ENCODE assay signal across 16 mouse cellular contexts in the genomic region with DNA sequence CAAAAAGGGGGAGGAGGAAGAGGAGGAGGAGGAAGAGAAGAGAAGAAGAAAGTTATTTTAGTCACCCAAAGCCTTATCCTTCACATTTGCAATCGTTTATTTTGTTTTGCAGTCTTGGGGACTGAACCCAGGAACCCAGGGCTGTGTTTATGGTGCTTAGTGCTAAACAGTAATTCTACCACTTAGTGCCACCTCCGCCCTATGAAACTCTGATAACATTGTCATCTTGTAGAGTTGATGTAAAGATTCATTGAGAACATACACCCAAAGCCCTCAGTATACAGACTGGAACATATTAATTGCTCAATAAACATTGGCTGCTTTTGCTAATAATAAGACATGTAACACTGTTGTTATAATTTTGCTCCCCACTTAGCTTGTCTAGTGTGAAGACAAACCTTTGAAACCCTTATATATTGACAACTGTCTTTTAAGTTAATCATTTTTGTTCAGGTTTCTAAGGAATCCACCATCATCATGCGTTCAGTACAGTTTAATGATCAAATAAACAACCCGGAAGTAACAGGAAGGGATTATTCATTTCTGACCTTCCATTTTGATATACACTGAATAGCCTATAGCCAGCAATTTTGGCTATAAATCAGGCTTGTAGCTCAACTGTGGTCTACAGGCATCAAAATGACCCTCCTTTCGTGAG.
"Had no signal": no experiment of that assay in that cellular context is flagged by ENCODE, and none has a peak within 500 bp of the region (broad histone marks: within the 10 kb centered on the region; RNA-seq: fewer than 3 reads in every experiment).

No protein-coding gene starts in this region.

- H3K9me3 ChIP-seq: neural tube, embryonic 12.5 days; neural tube, embryonic 13.5 days; neural tube, embryonic 15.5 days; stomach, embryonic 15.5 days had no signal

- DNase-seq: retina, postnatal 1 day; right cerebral cortex, adult 18-20 months; right cerebral cortex, postnatal 14 days; right cerebral cortex, postnatal 25 days; right cerebral cortex, postnatal 4 days; spleen, adult 18-20 months; thymus, adult 18-20 months; thymus, adult 2 months; thymus, postnatal 14 days; thymus, postnatal 36 days; thymus, postnatal 4 days had no signal

- H3K9ac ChIP-seq: neural tube, embryonic 12.5 days; neural tube, embryonic 13.5 days; neural tube, embryonic 15.5 days; stomach, embryonic 15.5 days had no signal

- H3K27me3 ChIP-seq: neural tube, embryonic 12.5 days; neural tube, embryonic 13.5 days; neural tube, embryonic 15.5 days; stomach, embryonic 15.5 days had no signal

- H3K4me1 ChIP-seq: neural tube, embryonic 12.5 days had no signal

- H3K36me3 ChIP-seq: neural tube, embryonic 12.5 days; neural tube, embryonic 13.5 days; neural tube, embryonic 15.5 days had no signal

- H3K27ac ChIP-seq: neural tube, embryonic 12.5 days; neural tube, embryonic 13.5 days; neural tube, embryonic 15.5 days; stomach, embryonic 15.5 days; stomach, postnatal 0 days had no signal

- H3K4me3 ChIP-seq: neural tube, embryonic 12.5 days; neural tube, embryonic 13.5 days; neural tube, embryonic 15.5 days; stomach, embryonic 15.5 days had no signal

- H3K4me2 ChIP-seq: neural tube, embryonic 12.5 days; neural tube, embryonic 13.5 days; neural tube, embryonic 15.5 days; stomach, embryonic 15.5 days had no signal
